Mouse (Mus musculus) hindlimb bud, embryonic 11.5 days (tissue): ENCODE measurements around the gene Fbxw7.

Experiments
- DNase-seq: peaks from one replicate; pipeline ENCODE4 v3.0.0-alpha.2; 2012; ENCODE audit warnings: low read depth, low spot score; ENCODE audit errors: extremely low spot score

The Fbxw7 gene

DNA sequence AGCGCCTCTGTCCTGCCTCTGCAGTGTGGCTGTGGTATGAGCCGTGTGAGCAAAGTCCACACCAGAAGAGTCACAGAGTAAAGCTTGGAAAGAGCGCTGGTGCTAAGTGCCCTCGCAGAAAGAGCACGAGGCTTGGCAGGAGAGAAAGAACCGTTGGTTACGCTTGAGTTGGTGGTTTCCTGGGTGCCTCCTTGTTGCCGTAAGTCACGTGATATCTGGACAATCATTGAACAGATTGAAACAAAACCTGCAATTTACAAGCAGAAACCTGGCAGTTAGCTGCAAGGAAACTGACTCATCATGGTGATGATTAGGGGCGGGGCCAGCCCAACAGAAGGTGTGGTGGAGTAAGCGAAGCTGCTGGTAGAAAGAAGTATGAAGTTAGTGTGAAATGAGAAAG is 207.7 kb downstream of the Fbxw7 start:
- DNase-seq: no peak

DNA sequence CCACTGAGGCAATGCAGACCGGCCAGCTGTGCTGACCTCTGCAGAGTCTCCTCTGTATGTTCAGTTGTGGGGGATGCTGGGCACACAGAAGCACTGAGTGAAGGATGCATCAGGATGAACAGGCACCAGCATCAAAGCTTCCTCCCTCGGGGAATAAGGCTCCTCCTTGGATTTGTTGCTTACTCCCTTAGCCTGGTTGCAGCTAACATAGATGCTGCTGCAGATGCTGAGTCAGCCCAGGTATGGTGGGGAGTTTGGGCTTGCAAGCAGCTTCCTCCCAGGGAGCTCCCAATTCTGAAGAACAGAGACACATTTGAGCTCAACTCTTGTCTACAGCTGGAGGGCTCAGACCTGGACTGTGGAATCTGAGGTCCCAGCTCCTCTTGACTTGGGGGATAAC is 209.2 kb downstream of the Fbxw7 start:
- DNase-seq: no peak

DNA sequence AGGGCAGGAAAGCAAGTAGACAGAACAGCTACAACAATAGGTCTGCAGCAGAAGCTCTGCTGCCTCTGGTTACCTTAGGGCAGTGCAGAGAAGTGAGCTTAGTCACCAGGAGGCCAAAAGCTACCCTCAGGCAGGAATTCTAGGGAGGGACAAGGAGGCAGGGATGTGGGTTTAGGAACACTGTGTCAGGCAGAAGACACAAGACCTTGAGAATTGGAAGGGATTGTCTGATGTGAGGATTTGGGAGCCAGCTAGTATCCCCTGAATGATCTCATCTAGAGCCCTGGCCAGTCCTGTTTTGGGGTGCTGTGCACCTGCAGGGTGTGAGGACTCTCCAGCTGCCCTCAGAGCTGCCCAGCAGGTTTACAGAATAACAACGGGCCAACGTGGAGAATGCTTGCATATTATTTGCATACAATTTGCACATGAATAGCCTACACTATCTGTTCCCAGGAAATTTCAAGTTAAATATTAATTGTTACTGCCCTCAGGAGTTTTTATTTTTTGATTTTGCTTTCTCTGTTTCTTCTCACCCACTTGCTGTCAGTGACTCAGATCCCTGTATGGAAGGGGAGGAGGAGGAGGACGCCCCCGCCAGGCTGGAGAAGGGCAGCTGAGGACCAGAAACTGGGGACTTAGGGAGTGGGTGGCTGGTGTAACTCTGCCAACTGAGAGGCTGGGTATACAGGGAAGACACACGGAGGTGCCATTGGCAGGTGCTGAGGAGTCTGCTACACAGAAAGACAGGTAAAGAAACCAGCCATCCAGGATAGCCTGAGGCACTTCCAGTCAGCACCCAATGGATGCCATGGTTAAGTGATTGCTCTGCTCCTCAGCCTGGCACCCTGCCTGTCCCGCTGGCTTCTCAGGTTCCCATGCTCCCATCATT is 210.0 kb downstream of the Fbxw7 start:
- DNase-seq: no peak
